Mouse (Mus musculus): Measurements from ENCODE around the gene Gm9758. TPM values are rescaled to one million over a fixed set of nuclear protein-coding genes. Genes with fewer than 3 reads are reported as not detected.

The Gm9758 gene
- polyA plus RNA-seq, 1 experiment from 2014 or later = not detected

Other genes starting within 250 kb of the Gm9758 start
- not detected in 2 replicates for gene Speer4e, start 23.5 kb upstream of the Gm9758 start, polyA plus RNA-seq (2014; fragmentation: Nextera tagmentation; extraction: Ambion mirVana)
- not detected in 2 replicates for gene Gm10354, start 64.0 kb upstream of the Gm9758 start, polyA plus RNA-seq (2014; fragmentation: Nextera tagmentation; extraction: Ambion mirVana)
- gene Gm17019, start 118.1 kb upstream of the Gm9758 start, polyA plus RNA-seq (2014; fragmentation: Nextera tagmentation; extraction: Ambion mirVana) = not detected in 2 replicates